Mouse (Mus musculus): Measurements from ENCODE around the gene Rfpl4. TPM values are rescaled to one million over a fixed set of nuclear protein-coding genes. Genes with fewer than 3 reads are reported as not detected.
A peak's percentile ranks its signal among the peaks of the same experiment; 100 is the strongest.

Gene Rfpl4
- polyA plus RNA-seq, 1 experiment, result not detected

DNA sequence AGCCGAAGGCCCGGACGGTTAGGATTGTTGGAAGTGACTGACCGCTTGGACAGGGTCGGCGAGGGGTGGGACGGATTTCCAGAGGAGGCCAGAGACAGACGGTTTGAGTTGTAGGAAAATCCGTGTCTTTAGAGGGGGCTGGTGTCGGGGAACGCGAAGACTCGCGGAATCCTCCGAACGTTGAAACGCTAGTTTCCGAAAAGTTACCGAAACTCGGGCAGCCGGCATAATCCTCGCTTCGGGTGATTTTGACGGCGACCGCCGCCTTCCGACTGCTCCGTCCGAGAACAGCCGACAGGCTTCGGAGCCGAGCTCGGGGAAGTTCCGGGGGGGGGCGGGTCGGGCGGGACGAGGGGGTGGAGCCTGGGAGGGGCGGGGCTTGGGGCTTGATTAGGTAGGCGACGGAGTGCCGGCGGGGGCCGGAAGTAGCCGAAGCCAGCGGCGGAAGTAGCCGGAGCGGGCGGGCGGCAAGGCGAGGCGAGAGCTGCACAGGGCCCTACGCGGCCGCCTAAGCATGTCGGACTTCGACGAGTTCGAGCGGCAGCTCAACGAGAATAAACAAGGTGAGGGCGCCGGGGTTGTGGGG, 54.9 kb downstream of the Rfpl4 start, which contains the start of gene U2af2:
Gene U2af2 (plus strand): TSS at position 370 of the 586 bp plus-strand sequence.
- peak; percentile 94 for DNase-seq
- Histone ChIP-seq H3K27ac (ENCODE audit: insufficient read depth, low read length) (peak within 1 kb of the TSS; percentile 85), H3K4me3 (replicated peaks; ENCODE audit: insufficient read depth, low read depth, low read length) (peak within 1 kb of the TSS; percentile 91), H3K4me1 (ENCODE audit: control insufficient read depth, insufficient read depth, low read length) (peaks cover 13% of the 10 kb centered on the region), H3K27me3 (ENCODE audit: control insufficient read depth, insufficient read depth, low read length) (no peaks in the 10 kb centered on the region)
- peak; percentile 57; the same call in 1 of the 2 replicates for TF ChIP-seq POLR2A (IDR thresholded peaks at IDR 0.05; ENCODE audit: borderline replicate concordance, insufficient read depth, low read length)
- TF ChIP-seq CTCF (IDR thresholded peaks at IDR 0.05; ENCODE audit: borderline replicate concordance, insufficient read depth, low read depth, low read length), result no peak
- under 1% methylated on average over 65 of the region's 65 CpGs for WGBS

DNA sequence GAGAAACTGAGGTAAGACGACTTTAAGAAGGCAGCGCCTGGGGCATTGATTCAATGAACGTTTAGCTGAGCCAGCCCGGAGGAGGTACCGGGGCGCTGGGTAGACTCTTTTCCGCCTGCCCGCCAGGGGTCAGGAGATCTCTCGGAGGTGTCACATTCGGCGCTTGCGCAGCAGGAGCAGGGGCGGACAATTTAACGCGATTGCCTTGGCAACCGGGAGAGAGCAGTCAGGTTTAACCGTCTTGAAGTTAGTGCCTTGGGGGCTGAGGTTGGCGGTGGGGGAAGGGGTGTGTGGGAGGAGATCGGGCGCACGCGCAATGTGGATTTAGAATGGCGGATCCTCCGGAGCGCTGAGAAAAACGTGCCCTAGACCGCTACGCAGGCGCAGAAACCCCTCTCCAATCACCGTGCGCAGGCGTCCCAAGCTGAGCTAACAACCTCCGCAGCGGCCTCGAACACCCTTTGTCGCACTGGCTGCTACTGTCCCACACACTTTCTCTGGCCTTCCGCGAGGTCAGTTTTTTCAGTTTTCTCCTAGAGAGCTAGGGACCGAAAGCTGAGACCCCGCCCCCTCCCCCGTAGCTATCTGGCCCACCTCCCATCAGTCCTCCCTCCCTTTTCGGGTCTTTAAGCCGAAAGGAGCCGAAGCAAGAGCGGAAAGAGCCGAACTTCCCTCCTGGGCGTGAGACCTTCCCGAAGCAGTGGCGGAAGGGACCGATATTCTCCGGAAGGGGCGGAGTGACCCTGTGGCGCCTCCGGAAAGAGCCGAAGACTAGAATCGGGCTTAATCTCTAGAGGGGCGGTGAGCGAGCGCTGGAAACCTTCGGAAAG, 55.6 kb downstream of the Rfpl4 start:
- under 1% methylated on average over 60 of the region's 60 CpGs for WGBS
- peak overlapping the region; percentile 85 for H3K27ac ChIP-seq (ENCODE audit: insufficient read depth, low read length)
- TF ChIP-seq CTCF (IDR thresholded peaks at IDR 0.05; ENCODE audit: borderline replicate concordance, insufficient read depth, low read depth, low read length) (peak; percentile 52; the same call in 1 of the 2 replicates), POLR2A (IDR thresholded peaks at IDR 0.05; ENCODE audit: borderline replicate concordance, insufficient read depth, low read length) (peak; percentile 57; the same call in 1 of the 2 replicates)
- H3K27me3 ChIP-seq (ENCODE audit: control insufficient read depth, insufficient read depth, low read length), result no peaks in the 10 kb centered on the region
- H3K4me1 ChIP-seq (ENCODE audit: control insufficient read depth, insufficient read depth, low read length), result peaks cover 11% of the 10 kb centered on the region
- peak overlapping the region; percentile 91 for H3K4me3 ChIP-seq (replicated peaks; ENCODE audit: insufficient read depth, low read depth, low read length)
- peak; percentile 97 to 100 for DNase-seq

GRCm38 (mm10) chr7:5060239-5060731, 56.5 kb downstream of the Rfpl4 start:
- TF ChIP-seq CTCF (IDR thresholded peaks at IDR 0.05; ENCODE audit: borderline replicate concordance, insufficient read depth, low read depth, low read length), result peak; percentile 84
- peak; percentile 51; the same call in 1 of the 2 replicates for TF ChIP-seq POLR2A (IDR thresholded peaks at IDR 0.05; ENCODE audit: borderline replicate concordance, insufficient read depth, low read length)
- H3K4me1 ChIP-seq (ENCODE audit: control insufficient read depth, insufficient read depth, low read length), result peaks cover 8% of the 10 kb centered on the region
- peak overlapping the region; percentile 91 for H3K4me3 ChIP-seq (replicated peaks; ENCODE audit: insufficient read depth, low read depth, low read length)
- WGBS, result 1% methylated on average over 27 of the region's 27 CpGs
- peak overlapping the region; percentile 62 for H3K27ac ChIP-seq (ENCODE audit: insufficient read depth, low read length)
- H3K27me3 ChIP-seq (ENCODE audit: control insufficient read depth, insufficient read depth, low read length), result no peaks in the 10 kb centered on the region
- DNase-seq, result peak; percentile 88 to 92

Other genes starting within 250 kb of the Rfpl4 start
- gene Isoc2b, start 246.7 kb downstream of the Rfpl4 start, polyA plus RNA-seq (2012; rRNA removed), result 11.1 and 13.6 TPM in 2 replicates
- gene Isoc2a, start 239.8 kb downstream of the Rfpl4 start, polyA plus RNA-seq (2012; rRNA removed), result 17.4 and 17.7 TPM in 2 replicates
- 0.59 and 0.61 TPM in 2 replicates for gene Gm36210, start 210.4 kb downstream of the Rfpl4 start, polyA plus RNA-seq (2012; rRNA removed)
- gene Zfp628, start 201.7 kb downstream of the Rfpl4 start, polyA plus RNA-seq (2012; rRNA removed), result 9.8 and 10.4 TPM in 2 replicates
- 33.5 and 37.5 TPM in 2 replicates for gene Nat14, start 194.9 kb downstream of the Rfpl4 start, polyA plus RNA-seq (2012; rRNA removed)
- gene Ssc5d, start 191.2 kb downstream of the Rfpl4 start, polyA plus RNA-seq (2012; rRNA removed), result 1.9 TPM in 2 replicates
- gene Sbk2, start 152.5 kb downstream of the Rfpl4 start, polyA plus RNA-seq (2012; rRNA removed), result 0.15 and 0.38 TPM in 2 replicates
- 2.6 TPM in 2 replicates for gene Sbk3, start 145.8 kb downstream of the Rfpl4 start, polyA plus RNA-seq (2012; rRNA removed)
- 64.8 and 65.2 TPM in 2 replicates for gene Zfp579, start 120.8 kb downstream of the Rfpl4 start, polyA plus RNA-seq (2012; rRNA removed)
- 14.4 and 14.9 TPM in 2 replicates for gene Zfp524, start 102.5 kb downstream of the Rfpl4 start, polyA plus RNA-seq (2012; rRNA removed)
- gene Fiz1, start 102.3 kb downstream of the Rfpl4 start, polyA plus RNA-seq (2012; rRNA removed), result 28.2 and 29.8 TPM in 2 replicates
- gene Gm44973, start 101.5 kb downstream of the Rfpl4 start, polyA plus RNA-seq (2012; rRNA removed), result not detected in 2 replicates
- 30.3 and 33.3 TPM in 2 replicates for gene Zfp865, start 96.6 kb downstream of the Rfpl4 start, polyA plus RNA-seq (2012; rRNA removed)
- 42.4 and 46.7 TPM in 2 replicates for gene Ccdc106, start 96.4 kb downstream of the Rfpl4 start, polyA plus RNA-seq (2012; rRNA removed)
- not detected in 2 replicates for gene 4632433K11Rik, start 82.8 kb downstream of the Rfpl4 start, polyA plus RNA-seq (2012; rRNA removed)
- 8.4 and 9.6 TPM in 2 replicates for gene Zfp784, start 78.5 kb downstream of the Rfpl4 start, polyA plus RNA-seq (2012; rRNA removed)
- gene Zfp580, start 65.4 kb downstream of the Rfpl4 start, polyA plus RNA-seq (2012; rRNA removed), result 29.7 and 34.3 TPM in 2 replicates
- 196 and 211 TPM in 2 replicates for gene U2af2, start 54.8 kb downstream of the Rfpl4 start, polyA plus RNA-seq (2012; rRNA removed)
- 246 and 251 TPM in 2 replicates for gene Epn1, start 36.7 kb downstream of the Rfpl4 start, polyA plus RNA-seq (2012; rRNA removed)
- gene Rasl2-9, start 9.0 kb upstream of the Rfpl4 start, polyA plus RNA-seq (2012; rRNA removed), result 0.34 and 0.60 TPM in 2 replicates
- not detected in 2 replicates for gene Vmn1r55, start 32.7 kb upstream of the Rfpl4 start, polyA plus RNA-seq (2012; rRNA removed)
- not detected in 2 replicates for gene Vmn1r56, start 79.8 kb upstream of the Rfpl4 start, polyA plus RNA-seq (2012; rRNA removed)
- gene Vmn1r57, start 101.5 kb upstream of the Rfpl4 start, polyA plus RNA-seq (2012; rRNA removed), result not detected in 2 replicates
- gene Gm5065, start 233.6 kb upstream of the Rfpl4 start, polyA plus RNA-seq (2012; rRNA removed), result not detected in 2 replicates
- not detected in 2 replicates for gene Nlrp2, start 234.1 kb upstream of the Rfpl4 start, polyA plus RNA-seq (2012; rRNA removed)

Measured in cerebellum, adult 2 months (tissue).